Mouse (Mus musculus) cerebellum, adult 2 months (tissue): ENCODE results near the gene Noto. TPM values are rescaled to one million over a fixed set of nuclear protein-coding genes. Genes with fewer than 3 reads are reported as not detected.

Experiments
- DNase-seq, 2 experiments: peaks; one replicate each; pipeline ENCODE4 v3.0.0; 2021
- H3K27ac ChIP-seq: fragments of 200-500 bp; 2 replicates; pipeline ENCODE4 v1.5.1; 2012; ENCODE audit warnings: low read length, control low read depth, inconsistent platforms; ENCODE audit not compliant: insufficient read depth
- H3K27me3 ChIP-seq: fragments of 200-500 bp; 2 replicates; pipeline ENCODE4 v1.6.1; 2012; ENCODE audit warnings: inconsistent platforms, mild to moderate bottlenecking, low read length, moderate library complexity; ENCODE audit not compliant: control insufficient read depth, insufficient read depth
- H3K4me1 ChIP-seq: fragments of 200-500 bp; 2 replicates; pipeline ENCODE4 v1.6.1; 2011; ENCODE audit warnings: low read length; ENCODE audit not compliant: control insufficient read depth, insufficient read depth
- H3K4me3 ChIP-seq: fragments of 200-500 bp; replicated peaks from 2 replicates; pipeline ENCODE3; 2011; ENCODE audit warnings: mild to moderate bottlenecking, low read depth, low read length, control low read depth; ENCODE audit not compliant: insufficient read depth
- CTCF ChIP-seq: fragments of 200-500 bp; IDR thresholded peaks from 2 replicates; pipeline ENCODE4 v1.5.1; 2011; ENCODE audit warnings: low read depth, mild to moderate bottlenecking, control low read depth, low read length, moderate library complexity, borderline replicate concordance; ENCODE audit not compliant: insufficient read depth
- POLR2A ChIP-seq: fragments of 200-500 bp; IDR thresholded peaks from 2 replicates; pipeline ENCODE4 v1.6.1; 2011; ENCODE audit warnings: low read length, control low read depth, borderline replicate concordance; ENCODE audit not compliant: insufficient read depth
- WGBS: fragments of 180-500 bp; shearing (Covaris S2); methylation state at CpG from one replicate; pipeline ENCODE4 v1.1.7; 2018; 5-methylcytosine and 5-hydroxymethylcytosine counted together
- polyA plus RNA-seq: library from polyadenylated mRNA; depleted of rRNA; stranded (reverse); fragments of >200 nt; gene quantifications from 2 replicates; pipeline ENCODE4 v1.2.3, GENCODE M21; 2012

Noto gene
- polyA plus RNA-seq, 1 experiment, result not detected

DNA sequence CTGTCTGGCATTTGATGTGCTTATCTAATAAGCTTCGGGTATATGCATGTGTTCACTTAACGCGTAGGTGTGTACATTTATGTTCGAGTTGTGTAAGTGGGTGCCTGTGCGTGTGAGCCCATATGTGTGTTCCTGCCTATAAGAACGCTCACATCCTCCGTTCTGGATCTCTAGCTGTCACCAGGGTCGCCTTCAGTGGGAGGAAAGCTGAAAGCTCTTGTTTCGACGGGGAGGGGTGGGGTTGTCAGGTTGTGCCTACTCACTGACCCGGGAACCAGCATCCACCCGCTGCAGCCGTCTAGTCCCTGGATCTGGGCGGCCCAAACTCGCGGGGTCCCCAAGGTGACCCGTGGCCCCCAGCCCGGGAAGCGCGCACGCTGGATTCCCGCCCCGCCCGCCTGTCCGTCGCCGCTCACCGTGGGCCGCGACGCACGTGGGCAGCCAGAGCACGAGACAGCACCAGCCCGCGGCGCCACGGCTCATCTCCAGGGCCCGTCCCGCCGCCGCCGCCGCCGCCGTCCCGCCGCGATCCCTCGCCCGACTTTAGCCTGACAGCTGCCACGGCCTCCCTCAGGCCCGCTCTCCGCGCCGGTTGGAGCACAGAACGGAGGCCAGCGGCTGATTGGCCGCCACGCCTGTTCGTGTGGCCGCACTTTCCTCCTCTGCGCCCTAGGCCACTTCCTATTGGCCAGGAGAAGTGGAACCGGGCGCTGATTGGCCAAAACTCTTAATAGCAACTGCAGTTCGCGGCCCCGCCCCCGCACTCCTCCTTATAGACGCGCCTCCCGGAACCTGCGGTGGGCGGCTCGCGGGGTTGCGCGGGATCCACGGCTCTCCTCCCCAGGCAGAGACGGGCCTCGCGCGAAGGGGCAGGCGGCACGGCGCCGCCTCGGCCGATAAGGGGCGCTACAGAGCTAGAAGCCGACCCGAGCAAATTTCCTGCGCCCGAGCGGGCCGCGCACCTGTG is 27.3 kb downstream of the Noto start, which contains the start of gene Cct7:
Gene Cct7, plus strand, starts transcription at position 818 of the 967 bp plus-strand sequence.
- peak; percentile 97 to 99 for DNase-seq
- WGBS, result 2% methylated on average over 93 of the region's 96 CpGs
- TF ChIP-seq CTCF (0 out of 2 replicates have a peak, but pooled peaks have one; percentile 28), POLR2A (no peak)
- Histone ChIP-seq H3K4me3 (peak within 1 kb of the TSS; percentile 80), H3K27me3 (no peaks in the 10 kb centered on the region), H3K4me1 (peaks cover 5% of the 10 kb centered on the region; the same call in 1 of the 2 replicates), H3K27ac (peak within 1 kb of the TSS; percentile 16; the same call in 1 of the 2 replicates)

DNA sequence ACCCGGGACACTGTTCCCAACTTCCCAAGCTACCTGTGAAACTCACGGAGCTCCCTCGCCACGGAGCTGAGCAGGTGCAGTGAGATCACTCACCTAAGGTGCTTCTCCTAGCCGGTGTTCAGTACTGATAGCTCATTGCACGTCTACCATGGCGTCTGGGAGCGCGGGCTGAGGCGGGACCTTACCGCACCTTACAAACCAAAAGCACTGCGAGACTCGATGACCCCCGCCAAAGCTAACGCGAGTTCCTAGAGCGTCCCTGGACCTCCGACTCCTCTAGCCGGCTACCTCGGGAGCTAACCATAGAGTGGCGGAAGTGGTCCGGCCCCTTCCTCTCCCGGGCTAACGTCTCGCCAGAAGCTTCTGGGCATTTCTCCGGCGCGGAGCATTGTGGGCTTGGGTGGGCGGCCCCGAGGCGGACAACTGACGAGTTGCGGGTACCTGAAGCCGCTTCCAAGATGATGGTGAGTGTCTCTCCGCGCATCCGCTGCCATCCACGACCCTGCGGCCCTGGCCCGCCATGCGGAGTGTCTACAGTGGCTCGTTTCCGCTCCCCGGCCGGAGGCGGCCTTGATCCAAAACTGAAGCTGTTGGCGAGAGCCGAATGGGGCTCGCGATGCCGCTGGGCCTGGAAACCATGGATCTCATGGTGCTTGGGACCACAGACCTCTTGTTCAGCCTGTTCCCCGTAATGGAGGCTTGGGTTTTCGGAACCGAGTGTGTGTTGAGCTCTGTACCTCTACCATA is 28.2 kb downstream of the Noto start, which contains the start of gene Pradc1:
Gene Pradc1, minus strand, starts transcription at position 307 of the 747 bp plus-strand sequence.
- under 1% methylated on average over 54 of the region's 54 CpGs for WGBS
- TF ChIP-seq CTCF (no peak), POLR2A (peak; percentile 70; the same call in 1 of the 2 replicates)
- Histone ChIP-seq H3K27me3 (no peaks in the 10 kb centered on the region), H3K4me1 (0 out of 2 replicates have a peak, but pooled peaks cover 2% of the 10 kb centered on the region), H3K27ac (peak within 1 kb of the TSS; percentile 16; the same call in 1 of the 2 replicates), H3K4me3 (peak within 1 kb of the TSS; percentile 80)
- DNase-seq, result peak; percentile 97 to 98

DNA sequence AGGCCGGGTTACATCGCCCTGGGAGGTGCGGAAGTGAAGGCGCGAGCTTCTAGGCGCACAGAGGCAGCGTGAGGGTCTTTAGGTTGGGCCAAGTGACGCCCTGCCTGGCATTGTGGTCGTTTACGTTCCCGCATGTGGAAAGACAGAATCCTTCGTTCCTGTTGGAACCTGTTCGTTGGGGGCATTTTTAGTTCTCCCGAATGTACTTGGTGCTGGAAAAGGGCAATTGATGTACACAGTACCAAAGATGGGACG is 28.7 kb downstream of the Noto start:
- Histone ChIP-seq H3K4me1 (0 out of 2 replicates have a peak, but pooled peaks cover 2% of the 10 kb centered on the region), H3K27ac (peak overlapping the region; percentile 4; the same call in 1 of the 2 replicates), H3K27me3 (no peaks in the 10 kb centered on the region), H3K4me3 (peak overlapping the region; percentile 80)
- TF ChIP-seq CTCF (0 out of 2 replicates have a peak, but pooled peaks have one; percentile 1), POLR2A (no peak)
- WGBS, result under 1% methylated on average over 15 of the region's 15 CpGs
- DNase-seq, result no peak

DNA sequence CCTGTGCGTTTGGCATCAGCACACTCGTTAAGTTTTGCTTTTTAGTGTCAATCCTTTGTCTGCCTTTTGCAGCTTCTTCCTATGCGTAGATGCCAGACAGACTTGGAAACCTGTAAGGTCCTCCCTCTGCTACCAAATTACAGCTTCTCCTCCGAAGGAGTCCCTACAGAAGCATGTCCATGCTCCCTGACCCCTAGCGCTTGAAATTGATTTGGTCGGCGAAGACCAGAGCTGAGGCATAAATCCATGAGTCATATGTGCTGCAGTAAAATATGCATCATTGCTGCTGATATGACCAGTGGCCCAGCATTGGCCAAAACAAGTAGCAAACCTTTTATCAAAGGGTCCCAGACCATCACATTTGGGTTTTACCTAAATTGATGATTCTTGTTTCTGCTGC is 29.1 kb downstream of the Noto start:
- WGBS, result 2% methylated on average over 7 of the region's 7 CpGs
- H3K4me3 ChIP-seq, result peak overlapping the region; percentile 80
- no peaks in the 10 kb centered on the region for H3K27me3 ChIP-seq
- H3K27ac ChIP-seq, result no peak overlapping the region
- 0 out of 2 replicates have a peak, but pooled peaks cover 2% of the 10 kb centered on the region for H3K4me1 ChIP-seq
- TF ChIP-seq POLR2A, result no peak
- no peak for TF ChIP-seq CTCF
- no peak for DNase-seq

DNA sequence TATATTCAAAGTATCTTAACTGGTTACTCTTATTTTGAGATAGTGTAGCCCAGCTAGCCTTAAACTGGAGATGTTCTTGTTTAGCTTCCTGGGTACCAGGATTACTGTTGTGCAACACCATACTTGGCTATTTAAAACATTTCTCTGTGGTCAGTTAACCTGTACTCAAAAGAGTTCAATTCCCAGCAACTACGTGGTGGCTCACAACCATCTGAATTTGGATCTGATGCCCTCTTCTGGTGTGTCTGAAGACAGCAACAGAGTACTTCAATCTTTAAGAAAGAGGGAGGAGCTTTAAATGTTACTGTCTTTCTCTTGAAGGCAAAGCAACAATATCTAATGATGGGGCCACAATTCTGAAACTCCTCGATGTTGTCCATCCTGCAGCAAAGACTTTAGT is 35.9 kb downstream of the Noto start:
- no peak for DNase-seq
- Histone ChIP-seq H3K4me3 (no peak overlapping the region), H3K4me1 (no peaks in the 10 kb centered on the region), H3K27me3 (no peaks in the 10 kb centered on the region), H3K27ac (no peak overlapping the region)
- WGBS, result 87% methylated on average over 2 of the region's 2 CpGs
- TF ChIP-seq CTCF (no peak), POLR2A (no peak)

DNA sequence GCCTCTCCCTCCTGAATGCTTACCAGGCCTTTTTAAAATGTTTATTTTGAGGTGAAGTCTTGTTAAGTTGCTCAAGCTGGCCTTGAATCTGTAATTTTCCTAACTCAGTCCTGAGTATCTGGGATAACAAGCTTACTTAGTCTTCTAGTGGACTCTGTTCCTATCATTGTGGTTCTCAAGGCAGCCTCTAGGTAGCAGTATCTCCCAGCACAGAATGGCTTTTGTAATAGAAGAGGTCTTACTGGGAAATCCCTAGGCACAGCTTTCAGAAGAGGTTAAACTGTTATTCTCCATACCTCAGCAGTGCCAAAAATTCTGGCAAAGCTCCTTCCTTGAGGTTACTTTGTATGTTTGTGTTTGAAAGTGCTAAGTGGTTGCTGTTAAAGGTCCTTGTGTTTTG is 41.7 kb downstream of the Noto start:
- Histone ChIP-seq H3K27ac (no peak overlapping the region), H3K27me3 (no peaks in the 10 kb centered on the region), H3K4me3 (no peak overlapping the region), H3K4me1 (no peaks in the 10 kb centered on the region)
- DNase-seq, result peak in 1 of 2 experiments; percentile 31
- TF ChIP-seq CTCF (peak; percentile 45; the same call in 1 of the 2 replicates), POLR2A (no peak)

DNA sequence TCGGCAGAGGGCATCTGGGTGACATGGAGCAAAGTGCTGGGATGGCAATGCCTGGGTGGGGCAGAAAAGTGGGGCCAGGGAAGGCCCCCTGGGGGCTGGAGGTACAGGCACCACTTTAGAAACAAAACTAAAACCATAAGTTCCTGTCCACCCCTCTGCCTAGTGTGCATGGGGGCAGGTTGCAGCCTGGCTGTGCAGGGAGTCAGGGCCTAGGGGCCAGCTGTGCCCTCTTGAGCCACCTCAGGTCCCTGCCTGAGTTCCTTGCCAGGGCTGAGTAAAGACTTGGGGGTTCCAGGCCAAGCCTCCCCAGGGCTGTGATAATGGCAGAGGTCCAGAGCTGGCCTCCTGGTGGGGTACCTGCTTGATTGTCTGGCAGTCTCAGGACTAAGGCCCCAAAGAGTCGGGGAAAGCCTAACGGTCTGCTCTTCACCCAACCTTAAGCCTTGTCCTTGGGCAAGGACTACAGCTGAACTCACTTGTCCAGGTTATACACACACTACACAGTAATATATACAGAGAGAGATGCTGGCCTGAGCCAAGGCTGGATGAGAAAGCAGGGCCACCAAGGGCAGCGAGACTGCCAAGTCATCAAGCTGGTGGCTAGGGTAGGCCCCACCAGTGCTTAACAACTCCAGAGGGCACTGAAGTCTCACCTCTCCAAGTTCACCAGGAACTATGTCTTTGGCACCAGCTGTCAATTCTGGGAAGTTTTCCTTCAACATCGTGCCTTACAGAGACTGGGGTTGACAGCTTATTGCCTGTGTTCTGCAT is 46.2 kb downstream of the Noto start:
- H3K27ac ChIP-seq, result no peak overlapping the region
- no peak overlapping the region for H3K4me3 ChIP-seq
- 46% methylated on average over 5 of the region's 5 CpGs for whole genome bisulfite sequencing
- no peak for DNase-seq
- H3K27me3 ChIP-seq, result no peaks in the 10 kb centered on the region
- TF ChIP-seq CTCF, result no peak
- no peak for TF ChIP-seq POLR2A
- no peaks in the 10 kb centered on the region for H3K4me1 ChIP-seq
